8 mouse cellular contexts compared by ENCODE assay signal in the genomic region with DNA sequence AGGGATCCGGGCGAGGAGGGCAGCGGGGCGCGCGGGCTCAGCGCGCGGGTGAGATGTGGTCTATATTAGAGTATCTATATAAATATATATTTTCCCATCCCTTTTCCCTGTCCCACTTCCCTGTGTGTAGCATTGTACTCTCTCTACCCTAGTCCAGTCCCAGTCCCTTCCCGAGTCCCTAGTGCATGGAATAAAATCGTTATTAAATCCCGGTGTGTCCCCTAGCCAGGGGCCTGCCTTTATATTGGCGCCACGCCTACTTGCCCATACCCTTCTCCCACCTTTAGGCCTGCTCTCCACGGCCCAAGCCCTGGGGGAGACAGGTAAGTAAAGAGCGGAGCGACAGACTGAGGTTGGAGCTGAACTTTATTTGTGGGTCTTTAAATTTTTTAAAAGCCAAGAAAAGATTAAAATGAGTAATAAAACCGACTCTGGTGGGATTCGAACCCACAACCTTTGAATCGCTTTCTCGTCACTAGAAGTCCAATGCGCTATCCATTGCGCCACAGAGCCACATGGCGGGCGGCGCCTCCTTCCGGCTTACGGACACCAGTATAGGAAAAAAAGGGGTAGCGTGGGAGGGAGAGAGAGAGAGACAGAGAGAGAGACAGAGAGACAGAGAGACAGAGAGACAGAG. TPM values are rescaled to one million over a fixed set of nuclear protein-coding genes. Genes with fewer than 3 reads are reported as not detected.
DNase-seq lines count a peak whose midpoint lies in the region; ATAC-seq and TF ChIP-seq lines count a peak whose summit lies in the region.

No protein-coding gene starts in this region.

- intact Hi-C loops in heart, postnatal 36 days (cut with DNase I): no loop called here

- H3K9ac ChIP-seq in forebrain, embryonic 13.5 days: peak overlapping the region; percentile 79

- peak overlapping the region; percentile 57 for H3K27ac ChIP-seq in forebrain, embryonic 13.5 days
- H3K27ac ChIP-seq in layer of hippocampus, adult 2 months: peak overlapping the region; percentile 95

- TF ChIP-seq CTCF in layer of hippocampus, adult 2 months (conservative IDR thresholded peaks at IDR 0.05): peak; percentile 33
- no peak for TF ChIP-seq CTCF in lung, adult 2 months (IDR thresholded peaks at IDR 0.05; ENCODE audit: insufficient read depth, low read length)

- peak; percentile 9; the same call in 1 of the 2 replicates for ATAC-seq in forebrain, embryonic 13.5 days

- under 1% methylated on average over 29 of the region's 29 CpGs for WGBS in forebrain, embryonic 13.5 days
- WGBS in lung, adult 2 months: under 1% methylated on average over 29 of the region's 29 CpGs

- peaks cover 21% of the 10 kb centered on the region for H3K27me3 ChIP-seq in forebrain, embryonic 13.5 days

- peak overlapping the region; percentile 75 for H3K4me3 ChIP-seq in forebrain, embryonic 13.5 days
- H3K4me3 ChIP-seq in layer of hippocampus, adult 2 months: peak overlapping the region; percentile 72
- H3K4me3 ChIP-seq in lung, adult 2 months (replicated peaks; ENCODE audit: extremely low read depth, low read depth, low read length): peak overlapping the region; percentile 74

- peak overlapping the region; percentile 71 for H3K4me2 ChIP-seq in forebrain, embryonic 13.5 days

- TF ChIP-seq POLR2A in lung, adult 2 months (IDR thresholded peaks at IDR 0.05; ENCODE audit: borderline replicate concordance, extremely low read depth, low read depth, low read length): no peak

- no peaks in the 10 kb centered on the region for H3K9me3 ChIP-seq in forebrain, embryonic 13.5 days (replicated peaks)

- no peaks in the 10 kb centered on the region for H3K36me3 ChIP-seq in forebrain, embryonic 13.5 days (ENCODE audit: poor library complexity, severe bottlenecking)

- peaks cover 48% of the 10 kb centered on the region for H3K4me1 ChIP-seq in forebrain, embryonic 13.5 days
- H3K4me1 ChIP-seq in lung, adult 2 months (ENCODE audit: control insufficient read depth, insufficient read depth, low read length): peaks cover 9% of the 10 kb centered on the region; the same call in 1 of the 2 replicates

- peak; percentile 88 for DNase-seq in ES-CJ7 (ENCODE audit: low read depth, low spot score)
- DNase-seq in c-Kit-positive CD71-negative TER-119-negative erythroid progenitor cells, embryonic 14.5 days (ENCODE audit: low read depth): peak; percentile 90
- peak; percentile 89 to 90 for DNase-seq in heart, postnatal 36 days
- peak; percentile 93 to 97 for DNase-seq in layer of hippocampus, adult 2 months (ENCODE audit: low spot score in 2 of 2)
- DNase-seq in lung, adult 2 months: peak; percentile 83
- DNase-seq in ovary, adult 18-20 months (ENCODE audit: low spot score): peak; percentile 74
- peak; percentile 88 for DNase-seq in thymus, postnatal 0 days (ENCODE audit: low spot score)

RNA-seq across cellular contexts. Expression of a gene that starts 0.8 kb away (rescaled TPM):
- polyA plus RNA-seq in forebrain, embryonic 13.5 days (2015; fragmentation: Nextera tagmentation; extraction: Ambion mirVana): 0.21 and 0.34 TPM in 2 replicates
- total RNA-seq in heart, postnatal 36 days (2021): under 1 TPM in 1 of 2 experiments, not detected in 1; 0.22 TPM
- 1 to 10 TPM; 1.4 to 1.5 TPM for total RNA-seq in layer of hippocampus, adult 2 months (2021)
- 1.1 and 1.2 TPM in 2 replicates for polyA plus RNA-seq in lung, adult 2 months (2012; rRNA removed)
- 0.49 and 0.64 TPM in 2 replicates for polyA plus RNA-seq in thymus, postnatal 0 days (2015; fragmentation: Nextera tagmentation; extraction: Ambion mirVana)

RNA-seq across cellular contexts. Expression of a gene that starts 2.5 kb away (rescaled TPM):
- polyA plus RNA-seq in forebrain, embryonic 13.5 days (2015; fragmentation: Nextera tagmentation; extraction: Ambion mirVana): 1.5 TPM in 1 of 2 replicates, not detected in the other
- not detected for total RNA-seq in heart, postnatal 36 days (2021)
- total RNA-seq in layer of hippocampus, adult 2 months (2021): 10 to 100 TPM in 1 of 2 experiments, 1 to 10 TPM in 1; 7.8 to 11.1 TPM
- 2.6 and 23.9 TPM in 2 replicates for polyA plus RNA-seq in lung, adult 2 months (2012; rRNA removed)
- 0.62 and 0.73 TPM in 2 replicates for polyA plus RNA-seq in thymus, postnatal 0 days (2015; fragmentation: Nextera tagmentation; extraction: Ambion mirVana)

RNA-seq across cellular contexts. Expression of a gene that starts 3.0 kb away (rescaled TPM):
- polyA plus RNA-seq in forebrain, embryonic 13.5 days (2015; fragmentation: Nextera tagmentation; extraction: Ambion mirVana): 0.12 and 0.21 TPM in 2 replicates
- total RNA-seq in heart, postnatal 36 days (2021): not detected
- 1 to 10 TPM in 1 of 2 experiments, under 1 TPM in 1; 0.79 to 1.0 TPM for total RNA-seq in layer of hippocampus, adult 2 months (2021)
- 0.25 and 0.95 TPM in 2 replicates for polyA plus RNA-seq in lung, adult 2 months (2012; rRNA removed)
- polyA plus RNA-seq in thymus, postnatal 0 days (2015; fragmentation: Nextera tagmentation; extraction: Ambion mirVana): 0.39 and 0.71 TPM in 2 replicates

RNA-seq across cellular contexts. Expression of a gene that starts 28.2 kb away (rescaled TPM):
- polyA plus RNA-seq in forebrain, embryonic 13.5 days (2015; fragmentation: Nextera tagmentation; extraction: Ambion mirVana): 6.0 and 6.4 TPM in 2 replicates
- total RNA-seq in heart, postnatal 36 days (2021): 10 to 100 TPM; 34.2 to 82.1 TPM
- 10 to 100 TPM; 83.4 to 95.2 TPM for total RNA-seq in layer of hippocampus, adult 2 months (2021)
- 36.8 and 78.5 TPM in 2 replicates for polyA plus RNA-seq in lung, adult 2 months (2012; rRNA removed)
- 3.5 and 4.7 TPM in 2 replicates for polyA plus RNA-seq in thymus, postnatal 0 days (2015; fragmentation: Nextera tagmentation; extraction: Ambion mirVana)

RNA-seq across cellular contexts. Expression of a gene that starts 33.6 kb away (rescaled TPM):
- not detected in 2 replicates for polyA plus RNA-seq in forebrain, embryonic 13.5 days (2015; fragmentation: Nextera tagmentation; extraction: Ambion mirVana)
- total RNA-seq in heart, postnatal 36 days (2021): not detected
- 10 to 100 TPM in 1 of 2 experiments, 1 to 10 TPM in 1; 8.7 to 12.2 TPM for total RNA-seq in layer of hippocampus, adult 2 months (2021)
- polyA plus RNA-seq in lung, adult 2 months (2012; rRNA removed): 43.9 TPM in 1 of 2 replicates, not detected in the other
- 0.44 and 0.49 TPM in 2 replicates for polyA plus RNA-seq in thymus, postnatal 0 days (2015; fragmentation: Nextera tagmentation; extraction: Ambion mirVana)

Comparison
In these comparisons a context has a peak if more than half of its experiments do, and no peak if none do; other contexts are left out.
1. Peak in every context shown above with its lines: DNase-seq, ATAC-seq, H3K4me3 ChIP-seq and H3K27ac ChIP-seq.